Mouse (Mus musculus) limb, embryonic 11.5 days (tissue): ENCODE data around the gene Sgta. TPM values are rescaled to one million over a fixed set of nuclear protein-coding genes. Genes with fewer than 3 reads are reported as not detected.
A peak's percentile ranks its signal among the peaks of the same experiment; 100 is the strongest.

Source experiments
- ATAC-seq: fragments of 200-750 bp; cut with Nextera tagmentation; 2 replicates; pipeline ENCODE4 v1.8.0; 2017; ENCODE audit warnings: low read depth; ENCODE audit not compliant: insufficient number of reproducible peaks, low FRiP score, low TSS enrichment
- DNase-seq: peaks from one replicate; pipeline ENCODE4 v3.0.0-alpha.2; 2015; ENCODE audit warnings: low spot score
- H3K27ac ChIP-seq: fragments of 300-500 bp; sonication (generic); replicated peaks from 2 replicates; pipeline ENCODE4 v1.5.1; 2014; ENCODE audit warnings: low read depth, mild to moderate bottlenecking, low read length
- H3K27me3 ChIP-seq: fragments of 300-500 bp; sonication (generic); 2 replicates; pipeline ENCODE4 v1.6.1; 2014; ENCODE audit warnings: mild to moderate bottlenecking, low read length, mixed read lengths; ENCODE audit not compliant: control insufficient read depth, insufficient read depth
- H3K36me3 ChIP-seq: fragments of 300-500 bp; sonication (generic); 2 replicates; pipeline ENCODE4 v1.6.1; 2014; ENCODE audit warnings: mild to moderate bottlenecking, low read length, moderate library complexity, mixed read lengths; ENCODE audit not compliant: control insufficient read depth, insufficient read depth
- H3K4me1 ChIP-seq: fragments of 300-500 bp; sonication (generic); 2 replicates; pipeline ENCODE4 v1.6.1; 2014; ENCODE audit warnings: low read length, mixed read lengths; ENCODE audit not compliant: control insufficient read depth, insufficient read depth
- H3K4me2 ChIP-seq: fragments of 300-500 bp; sonication (generic); 2 replicates; pipeline ENCODE4 v1.6.1; 2014; ENCODE audit warnings: low read depth, mild to moderate bottlenecking, moderate library complexity; ENCODE audit not compliant: severe bottlenecking
- H3K4me3 ChIP-seq: fragments of 300-500 bp; sonication (generic); 2 replicates; pipeline ENCODE4 v1.5.1; 2014; ENCODE audit warnings: low read depth, low read length
- H3K9ac ChIP-seq: fragments of 300-500 bp; sonication (generic); 2 replicates; pipeline ENCODE4 v1.6.1; 2014; ENCODE audit warnings: mild to moderate bottlenecking, low read length
- H3K9me3 ChIP-seq: fragments of 300-500 bp; sonication (generic); 2 replicates; pipeline ENCODE4 v1.6.1; 2016; ENCODE audit warnings: low read length; ENCODE audit not compliant: control insufficient read depth
- WGBS: fragments of 180-500 bp; shearing (Covaris S2); extraction: QIAGEN DNeasy Blood & Tissue Kit; methylation state at CpG from one replicate; pipeline ENCODE4 v1.1.7; 2014; 5-methylcytosine and 5-hydroxymethylcytosine counted together
- polyA plus RNA-seq: library from polyadenylated mRNA; unstranded; fragments of >200 nt; fragmentation: Nextera tagmentation; extraction: Ambion mirVana; gene quantifications from 2 replicates; pipeline ENCODE4 v1.2.1, GENCODE M21; 2014

Gene Sgta
- polyA plus RNA-seq, result 219 and 221 TPM in 2 replicates

DNA sequence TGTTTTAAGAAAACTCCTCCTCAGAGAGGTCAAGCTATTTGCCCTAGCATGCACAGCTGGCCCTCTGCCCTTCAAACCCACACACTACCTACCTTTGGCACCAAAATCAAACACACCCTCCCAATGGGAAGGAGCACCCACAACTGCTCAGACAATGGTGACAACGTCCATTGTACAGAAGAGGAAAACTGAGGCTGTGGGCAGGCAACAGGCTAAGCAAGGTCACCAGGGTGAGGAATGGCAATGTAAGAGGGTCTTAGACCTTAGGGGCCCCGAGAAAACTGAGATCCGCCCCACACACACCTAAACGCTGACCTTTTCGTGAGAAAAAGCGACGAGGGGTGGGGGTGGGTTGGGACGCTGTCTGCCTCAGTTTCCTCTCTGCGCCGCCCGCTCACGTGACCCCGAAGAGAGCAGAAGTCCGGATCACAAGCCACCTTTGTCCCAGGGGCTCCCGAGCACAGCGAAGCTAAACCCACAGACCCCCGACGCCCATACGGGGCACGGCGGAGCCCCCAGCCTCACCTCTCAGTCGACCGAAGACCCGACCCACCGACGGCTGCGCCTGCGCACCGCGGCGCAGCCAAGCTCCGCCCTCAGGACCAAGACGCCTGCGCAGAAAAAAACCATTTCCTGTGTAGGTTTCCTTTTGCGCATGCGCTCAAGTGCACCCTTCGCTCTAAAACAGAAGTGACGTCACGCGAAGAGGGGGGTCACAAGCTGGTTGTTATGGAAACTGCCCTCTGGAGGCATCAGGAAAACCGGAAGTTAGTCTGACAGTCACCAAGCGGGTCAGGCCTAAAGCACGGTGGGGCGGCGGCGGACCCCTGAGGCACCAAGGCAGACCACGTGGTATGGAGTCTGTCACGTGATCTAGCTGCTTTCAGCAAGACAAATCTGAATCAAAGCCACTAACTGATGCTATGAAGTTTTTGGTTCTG lies at the start of gene Sgta:
TSS of gene Sgta (minus strand) at position 579 of the 941 bp plus-strand sequence.
- no peak within 1 kb of the TSS for H3K27ac ChIP-seq

GRCm38 (mm10) chr10:81106113-81106721 lies 46.2 kb upstream of the Sgta start:
- DNase-seq, result peak; percentile 93
- H3K36me3 ChIP-seq, result peaks cover 24% of the 10 kb centered on the region
- peak; percentile 89 for ATAC-seq
- H3K27me3 ChIP-seq, result no peaks in the 10 kb centered on the region
- no peaks in the 10 kb centered on the region for H3K9me3 ChIP-seq
- under 1% methylated on average over 35 of the region's 35 CpGs for WGBS
- H3K27ac ChIP-seq, result peak overlapping the region; percentile 97
- peak overlapping the region; percentile 93 for H3K9ac ChIP-seq
- H3K4me1 ChIP-seq, result peaks cover 19% of the 10 kb centered on the region
- peak overlapping the region; percentile 67 for H3K4me2 ChIP-seq
- peak overlapping the region; percentile 89 for H3K4me3 ChIP-seq

More for the DNA sequence above, at the start of gene Sgta:
- Histone ChIP-seq H3K9me3 (no peaks in the 10 kb centered on the region), H3K36me3 (peaks cover 2% of the 10 kb centered on the region; the same call in 1 of the 2 replicates), H3K4me1 (peaks cover 10% of the 10 kb centered on the region), H3K27me3 (no peaks in the 10 kb centered on the region), H3K4me2 (peak within 1 kb of the TSS; percentile 48), H3K4me3 (peak within 1 kb of the TSS; percentile 76), H3K9ac (peak within 1 kb of the TSS; percentile 68)
- ATAC-seq (peak; percentile 89), DNase-seq (peak; percentile 100)
- WGBS, result under 1% methylated on average over 46 of the region's 48 CpGs

GRCm38 (mm10) chr10:81105565-81106112 lies 45.7 kb upstream of the Sgta start, which contains the start of gene Map2k2:
Gene Map2k2 (plus strand): TSS chr10:81105915.
- DNase-seq (peak; percentile 98), ATAC-seq (peak; percentile 88)
- Histone ChIP-seq H3K4me3 (peak within 1 kb of the TSS; percentile 89), H3K27me3 (no peaks in the 10 kb centered on the region), H3K36me3 (peaks cover 19% of the 10 kb centered on the region), H3K27ac (peak within 1 kb of the TSS; percentile 97), H3K4me1 (peaks cover 19% of the 10 kb centered on the region), H3K4me2 (peak within 1 kb of the TSS; percentile 67), H3K9ac (peak within 1 kb of the TSS; percentile 93), H3K9me3 (no peaks in the 10 kb centered on the region)
- under 1% methylated on average over 51 of the region's 56 CpGs for WGBS

- no peak for DNase-seq
- H3K9ac ChIP-seq, result no peak overlapping the region
- H3K4me2 ChIP-seq, result no peak overlapping the region
- H3K27me3 ChIP-seq, result no peaks in the 10 kb centered on the region
- H3K27ac ChIP-seq, result no peak overlapping the region
- H3K36me3 ChIP-seq, result no peaks in the 10 kb centered on the region
- ATAC-seq, result no peak
- 54% methylated on average over 9 of the region's 9 CpGs for WGBS
- H3K4me3 ChIP-seq, result no peak overlapping the region
- peaks cover 3% of the 10 kb centered on the region; the same call in 1 of the 2 replicates for H3K9me3 ChIP-seq
- no peaks in the 10 kb centered on the region for H3K4me1 ChIP-seq
These were observed 35.1 kb upstream of the Sgta start for GRCm38 (mm10) chr10:81094931-81095678.

GRCm38 (mm10) chr10:81092465-81093250 lies 32.7 kb upstream of the Sgta start:
- no peaks in the 10 kb centered on the region for H3K4me1 ChIP-seq
- ATAC-seq (no peak), DNase-seq (peak; percentile 36)
- peaks cover 3% of the 10 kb centered on the region; the same call in 1 of the 2 replicates for H3K9me3 ChIP-seq
- 56% methylated on average over 22 of the region's 22 CpGs for WGBS
- H3K4me2 ChIP-seq, result no peak overlapping the region
- H3K36me3 ChIP-seq, result no peaks in the 10 kb centered on the region
- no peak overlapping the region for H3K4me3 ChIP-seq
- H3K27me3 ChIP-seq, result no peaks in the 10 kb centered on the region
- no peak overlapping the region for H3K27ac ChIP-seq
- H3K9ac ChIP-seq, result no peak overlapping the region

GRCm38 (mm10) chr10:81090621-81091020 lies 30.6 kb upstream of the Sgta start:
- Histone ChIP-seq H3K36me3 (no peaks in the 10 kb centered on the region), H3K9me3 (no peaks in the 10 kb centered on the region)

GRCm38 (mm10) chr10:81089216-81089615 lies 29.2 kb upstream of the Sgta start:
- no peak overlapping the region for H3K27ac ChIP-seq
- DNase-seq, result peak; percentile 49

More at GRCm38 (mm10) chr10:81090621-81091020, 30.6 kb upstream of the Sgta start:
- WGBS, result 73% methylated on average over 7 of the region's 7 CpGs
- no peaks in the 10 kb centered on the region for H3K4me1 ChIP-seq
- H3K4me2 ChIP-seq, result no peak overlapping the region
- no peaks in the 10 kb centered on the region for H3K27me3 ChIP-seq
- no peak overlapping the region for H3K9ac ChIP-seq
- no peak for ATAC-seq
- H3K4me3 ChIP-seq, result no peak overlapping the region
- no peak for DNase-seq
- no peak overlapping the region for H3K27ac ChIP-seq

More at GRCm38 (mm10) chr10:81089216-81089615, 29.2 kb upstream of the Sgta start:
- 69% methylated on average over 2 of the region's 2 CpGs for WGBS
- H3K4me1 ChIP-seq, result no peaks in the 10 kb centered on the region
- no peak for ATAC-seq
- H3K27me3 ChIP-seq, result no peaks in the 10 kb centered on the region
- no peaks in the 10 kb centered on the region for H3K9me3 ChIP-seq
- no peak overlapping the region for H3K4me2 ChIP-seq
- H3K9ac ChIP-seq, result no peak overlapping the region
- no peak overlapping the region for H3K4me3 ChIP-seq
- H3K36me3 ChIP-seq, result no peaks in the 10 kb centered on the region
